Comparison of ENCODE assay signal across 7 mouse cellular contexts in the genomic region with DNA sequence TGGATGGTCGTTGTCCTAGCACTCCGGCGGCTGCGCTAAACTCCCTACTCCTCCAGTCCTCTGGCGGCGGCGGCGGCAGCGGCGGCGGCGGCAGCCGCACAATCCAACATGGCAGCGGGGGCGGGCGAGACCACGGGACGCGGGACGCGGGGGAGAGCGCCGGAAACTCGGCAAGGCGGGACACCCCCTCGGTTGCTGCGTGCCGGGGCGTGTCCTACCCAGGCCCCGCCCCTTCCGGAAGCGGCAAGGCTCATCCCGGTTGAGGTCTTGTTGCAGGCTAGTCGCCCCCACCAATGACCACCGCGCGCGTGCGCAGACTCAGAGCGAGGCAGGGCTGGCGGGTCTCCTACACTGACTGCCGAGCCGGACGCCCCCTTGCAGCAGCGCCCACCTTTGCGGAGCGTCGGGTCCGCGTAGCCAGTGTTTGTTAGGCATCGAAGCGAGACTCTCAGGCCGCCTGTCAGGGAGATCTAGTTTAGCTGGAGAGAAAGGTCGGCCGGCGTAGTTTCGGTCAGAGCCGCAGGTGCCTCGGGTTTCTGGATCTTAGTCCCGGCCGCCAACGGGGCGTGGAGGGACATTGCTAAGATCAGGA. TPM values are rescaled to one million over a fixed set of nuclear protein-coding genes. Genes with fewer than 3 reads are reported as not detected.
A peak's percentile ranks its signal among the peaks of the same experiment; 100 is the strongest.
DNase-seq lines count a peak whose midpoint lies in the region; ATAC-seq lines count a peak whose summit lies in the region.

Gene Wasl, minus strand, starts transcription at position 143 of the 592 bp plus-strand sequence.

- no peaks in the 10 kb centered on the region for H3K27me3 ChIP-seq in intestine, embryonic 15.5 days (replicated peaks)
- H3K27me3 ChIP-seq in midbrain, embryonic 10.5 days (ENCODE audit: low read depth, poor library complexity, severe bottlenecking) = no peaks in the 10 kb centered on the region

- peak within 1 kb of the TSS; percentile 75 for H3K4me2 ChIP-seq in intestine, embryonic 15.5 days (replicated peaks)

- 0 out of 2 replicates have a peak, but pooled peaks cover 3% of the 10 kb centered on the region for H3K4me1 ChIP-seq in intestine, embryonic 15.5 days (replicated peaks)
- H3K4me1 ChIP-seq in midbrain, embryonic 10.5 days = peaks cover 19% of the 10 kb centered on the region

- H3K9ac ChIP-seq in intestine, embryonic 15.5 days = peak within 1 kb of the TSS; percentile 98

- intact Hi-C loops in gastrocnemius, postnatal 36 days (cut with DNase I) = loop anchor here (5.0 kb wide), 1 partner anchor 38 kb away; no protein-coding TSS in a partner anchor
- intact Hi-C loops in left cerebral cortex, postnatal 25 days (cut with DNase I) = loop anchor here (1.0 to 10.0 kb wide), 2 partner anchors 138 to 290 kb away; partner anchors contain the start of gene Tmem229a

- H3K27ac ChIP-seq in intestine, embryonic 15.5 days = peak within 1 kb of the TSS; percentile 97
- peak within 1 kb of the TSS; percentile 95 for H3K27ac ChIP-seq in midbrain, embryonic 10.5 days (replicated peaks)

- DNase-seq in adrenal gland, adult 2 months = peak; percentile 99
- DNase-seq in embryo, embryonic 11.5 days (ENCODE audit: low read depth, low spot score) = peak; percentile 97
- peak; percentile 97 to 99 for DNase-seq in gastrocnemius, postnatal 36 days
- peak; percentile 99 for DNase-seq in left cerebral cortex, postnatal 25 days (ENCODE audit: low spot score in 2 of 2)
- DNase-seq in midbrain, embryonic 10.5 days (ENCODE audit: low spot score) = peak; percentile 99
- peak; percentile 98 for DNase-seq in right cerebral cortex, postnatal 4 days

- peak within 1 kb of the TSS; percentile 91 for H3K4me3 ChIP-seq in intestine, embryonic 15.5 days (replicated peaks)
- H3K4me3 ChIP-seq in midbrain, embryonic 10.5 days = peak within 1 kb of the TSS; percentile 95

- ATAC-seq in intestine, embryonic 15.5 days = peak; percentile 98

- under 1% methylated on average over 60 of the region's 63 CpGs for WGBS in intestine, embryonic 15.5 days
- under 1% methylated on average over 58 of the region's 63 CpGs for WGBS in midbrain, embryonic 10.5 days

- no peaks in the 10 kb centered on the region for H3K36me3 ChIP-seq in intestine, embryonic 15.5 days
- peaks cover 10% of the 10 kb centered on the region for H3K36me3 ChIP-seq in midbrain, embryonic 10.5 days

- no peaks in the 10 kb centered on the region for H3K9me3 ChIP-seq in intestine, embryonic 15.5 days
- no peaks in the 10 kb centered on the region for H3K9me3 ChIP-seq in midbrain, embryonic 10.5 days (replicated peaks)

RNA-seq across cellular contexts. Expression of gene Wasl, which starts in this region (rescaled TPM):
- 10 to 100 TPM; 50.3 to 58.3 TPM for total RNA-seq in adrenal gland, adult 2 months (2021)
- 231 and 314 TPM in 2 replicates for polyA plus RNA-seq in adrenal gland, adult 2 months (2012; rRNA removed)
- total RNA-seq in gastrocnemius, postnatal 36 days (2021) = 10 to 100 TPM; 15.0 to 16.5 TPM
- 66.2 and 74.3 TPM in 2 replicates for polyA plus RNA-seq in intestine, embryonic 15.5 days (2015; fragmentation: Nextera tagmentation; extraction: Ambion mirVana)
- 100 to 1,000 TPM; 108 to 126 TPM for total RNA-seq in left cerebral cortex, postnatal 25 days (2021)
- 60.9 and 62.0 TPM in 2 replicates for polyA plus RNA-seq in midbrain, embryonic 10.5 days (2016; fragmentation: Nextera tagmentation; extraction: Ambion mirVana)

Comparison
In these comparisons a context has a peak if more than half of its experiments do, and no peak if none do; other contexts are left out.
1. Peak in every context shown above with its lines: DNase-seq, ATAC-seq, H3K4me3 ChIP-seq and H3K27ac ChIP-seq.